Mouse (Mus musculus) forebrain, embryonic 15.5 days (tissue): Measurements from ENCODE around the gene Wipf2. TPM values are rescaled to one million over a fixed set of nuclear protein-coding genes. Genes with fewer than 3 reads are reported as not detected.

Experiments
- ATAC-seq: fragments of 200-750 bp; cut with Nextera tagmentation; replicated peaks from 2 replicates; pipeline ENCODE4 v1.8.0; 2017; ENCODE audit warnings: mild to moderate bottlenecking, moderate TSS enrichment, moderate library complexity
- H3K27ac ChIP-seq: fragments of 300-500 bp; sonication (generic); replicated peaks from 2 replicates; pipeline ENCODE4 v1.5.1; 2015; ENCODE audit warnings: mild to moderate bottlenecking, inconsistent platforms
- H3K27me3 ChIP-seq: fragments of 300-500 bp; sonication (generic); 2 replicates; pipeline ENCODE4 v1.6.1; 2015; ENCODE audit warnings: inconsistent platforms
- H3K36me3 ChIP-seq: fragments of 300-500 bp; sonication (generic); 2 replicates; pipeline ENCODE4 v1.6.1; 2015; ENCODE audit warnings: mild to moderate bottlenecking, inconsistent platforms
- H3K4me1 ChIP-seq: fragments of 300-500 bp; sonication (generic); 2 replicates; pipeline ENCODE4 v1.6.1; 2015; ENCODE audit warnings: inconsistent platforms
- H3K4me2 ChIP-seq: fragments of 300-500 bp; sonication (generic); replicated peaks from 2 replicates; pipeline ENCODE4 v1.6.1; 2015; ENCODE audit warnings: mild to moderate bottlenecking, inconsistent platforms
- H3K4me3 ChIP-seq: fragments of 300-500 bp; sonication (generic); 2 replicates; pipeline ENCODE4 v1.5.1; 2015; ENCODE audit warnings: mild to moderate bottlenecking, inconsistent platforms
- H3K9ac ChIP-seq: fragments of 300-500 bp; sonication (generic); replicated peaks from 2 replicates; pipeline ENCODE4 v1.6.1; 2015; ENCODE audit warnings: mild to moderate bottlenecking, inconsistent platforms
- H3K9me3 ChIP-seq: fragments of 300-500 bp; sonication (generic); 2 replicates; pipeline ENCODE4 v1.6.1; 2016; ENCODE audit warnings: inconsistent platforms
- WGBS: fragments of 180-500 bp; shearing (Covaris S2); methylation state at CpG from one replicate; pipeline ENCODE4 v1.1.7; 2015; ENCODE audit warnings: mixed read lengths; 5-methylcytosine and 5-hydroxymethylcytosine counted together
- polyA plus RNA-seq: library from polyadenylated mRNA; unstranded; fragments of >200 nt; fragmentation: Nextera tagmentation; extraction: Ambion mirVana; gene quantifications from 2 replicates; pipeline ENCODE4 v1.2.1, GENCODE M21; 2015

Wipf2 gene
- polyA plus RNA-seq, 1 experiment from 2014 or later: 4.4 TPM

GRCm38 (mm10) chr11:98863751-98864429 lies 452 bp downstream of the Wipf2 start:
- peak overlapping the region; percentile 73 for H3K4me3 ChIP-seq
- H3K36me3 ChIP-seq: peaks cover 3% of the 10 kb centered on the region; the same call in 1 of the 2 replicates
- peaks cover 14% of the 10 kb centered on the region for H3K4me1 ChIP-seq
- peak; percentile 75 for ATAC-seq
- H3K9me3 ChIP-seq: no peaks in the 10 kb centered on the region
- peak overlapping the region; percentile 72 for H3K4me2 ChIP-seq
- WGBS: under 1% methylated on average over 35 of the region's 39 CpGs
- H3K27me3 ChIP-seq: no peaks in the 10 kb centered on the region
- H3K27ac ChIP-seq: peak overlapping the region; percentile 96
- H3K9ac ChIP-seq: peak overlapping the region; percentile 69

- ATAC-seq: no peak
- WGBS: 45% methylated on average over 12 of the region's 12 CpGs
- Histone ChIP-seq H3K9ac (no peak overlapping the region), H3K4me2 (no peak overlapping the region), H3K4me1 (peaks cover 23% of the 10 kb centered on the region), H3K36me3 (peaks cover 12% of the 10 kb centered on the region), H3K9me3 (no peaks in the 10 kb centered on the region), H3K4me3 (no peak overlapping the region), H3K27me3 (no peaks in the 10 kb centered on the region), H3K27ac (no peak overlapping the region)
Measured at GRCm38 (mm10) chr11:98867293-98867692, 3.9 kb downstream of the Wipf2 start.

GRCm38 (mm10) chr11:98869906-98870305 lies 6.5 kb downstream of the Wipf2 start:
- 95% methylated on average over 8 of the region's 8 CpGs for WGBS
- Histone ChIP-seq H3K9ac (no peak overlapping the region), H3K4me1 (peaks cover 12% of the 10 kb centered on the region), H3K4me3 (no peak overlapping the region), H3K27me3 (no peaks in the 10 kb centered on the region), H3K4me2 (no peak overlapping the region), H3K36me3 (peaks cover 16% of the 10 kb centered on the region), H3K9me3 (no peaks in the 10 kb centered on the region), H3K27ac (no peak overlapping the region)
- ATAC-seq: no peak

GRCm38 (mm10) chr11:98870791-98871190 lies 7.4 kb downstream of the Wipf2 start:
- Histone ChIP-seq H3K4me2 (no peak overlapping the region), H3K4me3 (no peak overlapping the region), H3K27me3 (no peaks in the 10 kb centered on the region), H3K4me1 (peaks cover 11% of the 10 kb centered on the region), H3K9ac (no peak overlapping the region), H3K9me3 (no peaks in the 10 kb centered on the region), H3K36me3 (peaks cover 16% of the 10 kb centered on the region), H3K27ac (no peak overlapping the region)
- no peak for ATAC-seq
- WGBS: 76% methylated on average over 5 of the region's 5 CpGs

DNA sequence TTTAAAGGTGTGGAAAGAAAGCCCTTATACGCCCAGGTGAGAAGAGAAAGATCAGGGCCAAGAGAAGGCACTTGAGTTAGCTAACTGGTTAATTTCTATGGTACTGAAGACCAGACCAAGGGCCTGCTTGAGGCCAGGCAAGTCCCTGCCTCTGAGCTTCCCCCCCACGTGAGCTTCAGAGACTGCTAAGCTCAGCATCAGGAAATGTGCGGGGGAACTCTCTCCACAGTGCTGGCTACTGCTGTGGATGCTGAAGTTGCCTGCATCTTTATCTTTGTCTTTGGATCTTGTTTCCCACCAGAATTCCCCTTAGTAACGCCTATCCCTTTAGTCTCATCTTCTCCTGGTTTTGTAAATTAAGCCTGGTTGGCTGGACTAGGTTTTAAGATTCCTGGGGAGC lies 8.0 kb downstream of the Wipf2 start:
- ATAC-seq: no peak
- peaks cover 16% of the 10 kb centered on the region for H3K36me3 ChIP-seq
- H3K27me3 ChIP-seq: no peaks in the 10 kb centered on the region
- H3K4me3 ChIP-seq: no peak overlapping the region
- H3K27ac ChIP-seq: peak overlapping the region; percentile 43; the same call in 1 of the 2 replicates
- no peak overlapping the region for H3K4me2 ChIP-seq
- no peak overlapping the region for H3K9ac ChIP-seq
- H3K4me1 ChIP-seq: peaks cover 11% of the 10 kb centered on the region
- WGBS: 69% methylated on average over 4 of the region's 4 CpGs
- no peaks in the 10 kb centered on the region for H3K9me3 ChIP-seq

DNA sequence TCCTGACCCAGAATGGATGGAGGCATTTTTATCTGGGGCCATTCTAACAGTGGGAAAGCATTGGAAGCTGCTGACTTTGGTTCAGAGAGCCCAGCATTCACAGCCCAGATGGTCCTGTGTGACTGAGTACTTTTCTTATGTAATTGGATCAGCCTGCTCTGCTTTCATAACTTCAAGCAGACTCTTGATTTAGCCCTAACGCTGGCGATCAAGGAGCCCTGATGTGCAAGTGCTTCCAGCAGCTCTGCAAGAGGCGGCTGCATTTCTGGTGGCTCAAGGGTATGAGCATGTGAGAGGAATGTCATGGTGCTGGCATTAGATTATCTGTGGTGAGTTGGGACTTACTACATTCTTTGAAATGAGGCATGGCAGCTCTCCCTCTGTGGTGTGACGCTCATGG lies 8.6 kb downstream of the Wipf2 start:
- Histone ChIP-seq H3K9ac (no peak overlapping the region), H3K9me3 (no peaks in the 10 kb centered on the region), H3K27me3 (no peaks in the 10 kb centered on the region), H3K36me3 (peaks cover 16% of the 10 kb centered on the region), H3K4me3 (no peak overlapping the region), H3K4me1 (peaks cover 11% of the 10 kb centered on the region), H3K4me2 (no peak overlapping the region), H3K27ac (peak overlapping the region; percentile 43)
- 49% methylated on average over 4 of the region's 4 CpGs for WGBS
- no peak for ATAC-seq

GRCm38 (mm10) chr11:98873900-98874299 lies 10.5 kb downstream of the Wipf2 start:
- H3K9ac ChIP-seq: no peak overlapping the region
- 94% methylated on average over 9 of the region's 9 CpGs for WGBS
- H3K27ac ChIP-seq: no peak overlapping the region
- H3K4me2 ChIP-seq: no peak overlapping the region
- ATAC-seq: no peak
- H3K4me1 ChIP-seq: peaks cover 11% of the 10 kb centered on the region
- no peak overlapping the region for H3K4me3 ChIP-seq
- peaks cover 13% of the 10 kb centered on the region; the same call in 1 of the 2 replicates for H3K36me3 ChIP-seq
- no peaks in the 10 kb centered on the region for H3K27me3 ChIP-seq
- H3K9me3 ChIP-seq: no peaks in the 10 kb centered on the region

GRCm38 (mm10) chr11:98877001-98877400 lies 13.6 kb downstream of the Wipf2 start:
- Histone ChIP-seq H3K4me3 (no peak overlapping the region), H3K27ac (no peak overlapping the region), H3K9me3 (no peaks in the 10 kb centered on the region), H3K27me3 (no peaks in the 10 kb centered on the region), H3K4me2 (no peak overlapping the region), H3K4me1 (peaks cover 4% of the 10 kb centered on the region), H3K36me3 (peaks cover 6% of the 10 kb centered on the region; the same call in 1 of the 2 replicates), H3K9ac (no peak overlapping the region)
- 75% methylated on average over 9 of the region's 9 CpGs for WGBS
- ATAC-seq: no peak

GRCm38 (mm10) chr11:98887703-98888102 lies 24.3 kb downstream of the Wipf2 start:
- H3K4me3 ChIP-seq: no peak overlapping the region
- no peaks in the 10 kb centered on the region for H3K4me1 ChIP-seq
- peaks cover 66% of the 10 kb centered on the region for H3K36me3 ChIP-seq
- H3K9me3 ChIP-seq: no peaks in the 10 kb centered on the region
- H3K27me3 ChIP-seq: no peaks in the 10 kb centered on the region
- ATAC-seq: no peak
- 99% methylated on average over 3 of the region's 3 CpGs for WGBS
- no peak overlapping the region for H3K27ac ChIP-seq
- no peak overlapping the region for H3K4me2 ChIP-seq
- H3K9ac ChIP-seq: no peak overlapping the region

DNA sequence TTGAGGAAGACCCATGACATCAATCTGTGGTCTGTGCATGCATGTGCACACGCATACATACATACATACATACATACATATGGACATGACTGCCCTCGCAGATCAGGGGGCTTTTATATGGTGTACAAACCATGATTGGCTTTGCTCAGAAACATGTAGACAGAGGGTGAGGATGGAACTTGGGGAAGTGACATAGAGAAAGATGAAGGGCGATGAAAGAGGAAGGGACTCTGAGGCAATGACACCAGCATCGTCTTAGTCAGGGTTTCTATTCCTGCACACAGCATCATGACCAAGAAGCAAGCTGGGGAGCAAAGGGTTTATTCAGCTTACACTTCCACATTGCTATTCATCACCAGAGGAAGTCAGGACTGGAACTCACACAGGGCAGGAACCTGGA lies 25.6 kb downstream of the Wipf2 start:
- H3K27ac ChIP-seq: no peak overlapping the region
- H3K4me3 ChIP-seq: no peak overlapping the region
- H3K27me3 ChIP-seq: no peaks in the 10 kb centered on the region
- H3K4me1 ChIP-seq: no peaks in the 10 kb centered on the region
- H3K4me2 ChIP-seq: no peak overlapping the region
- no peak overlapping the region for H3K9ac ChIP-seq
- ATAC-seq: no peak
- 97% methylated on average over 4 of the region's 4 CpGs for WGBS
- peaks cover 80% of the 10 kb centered on the region for H3K36me3 ChIP-seq
- no peaks in the 10 kb centered on the region for H3K9me3 ChIP-seq

DNA sequence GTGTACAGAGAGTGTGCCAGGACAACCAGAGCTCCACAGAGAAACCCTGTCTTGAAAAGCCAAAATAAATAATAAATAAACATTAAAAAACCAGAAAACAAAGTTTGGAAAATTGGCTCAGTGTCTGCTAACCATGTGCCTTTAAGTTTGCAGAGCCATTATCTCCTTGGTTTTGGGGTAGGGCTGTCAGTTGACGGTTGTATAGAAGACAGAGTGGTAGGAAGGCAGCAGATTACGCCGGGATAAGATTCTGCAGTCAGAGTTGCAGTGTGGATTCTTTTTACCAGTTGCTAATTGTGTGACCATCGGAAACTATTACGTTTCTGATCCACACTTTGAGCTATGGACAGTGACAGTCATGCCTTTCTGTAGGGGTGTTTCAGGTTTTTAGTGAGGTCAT lies 26.5 kb downstream of the Wipf2 start:
- no peak overlapping the region for H3K27ac ChIP-seq
- no peaks in the 10 kb centered on the region for H3K9me3 ChIP-seq
- H3K4me2 ChIP-seq: no peak overlapping the region
- WGBS: 91% methylated on average over 5 of the region's 5 CpGs
- no peak for ATAC-seq
- H3K9ac ChIP-seq: no peak overlapping the region
- H3K4me1 ChIP-seq: no peaks in the 10 kb centered on the region
- H3K36me3 ChIP-seq: peaks cover 84% of the 10 kb centered on the region
- no peaks in the 10 kb centered on the region for H3K27me3 ChIP-seq
- H3K4me3 ChIP-seq: no peak overlapping the region

DNA sequence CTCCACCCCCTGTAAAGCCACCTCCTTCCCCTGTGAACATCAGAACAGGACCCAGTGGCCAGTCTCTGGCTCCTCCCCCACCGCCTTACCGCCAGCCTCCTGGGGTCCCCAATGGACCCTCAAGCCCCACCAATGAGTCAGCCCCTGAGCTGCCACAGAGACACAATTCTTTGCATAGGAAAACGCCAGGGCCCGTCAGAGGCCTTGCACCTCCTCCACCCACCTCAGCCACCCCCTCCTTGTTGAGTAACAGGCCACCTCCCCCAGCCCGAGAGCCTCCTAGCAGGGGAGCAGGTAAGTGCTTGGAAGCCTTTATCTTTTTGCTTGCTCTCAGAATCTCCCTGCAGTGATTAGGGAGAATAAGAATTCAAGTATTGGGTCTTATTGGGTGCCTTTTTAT lies 29.0 kb downstream of the Wipf2 start:
- no peaks in the 10 kb centered on the region for H3K27me3 ChIP-seq
- peaks cover 78% of the 10 kb centered on the region for H3K36me3 ChIP-seq
- ATAC-seq: no peak

More for the DNA sequence above, 29.0 kb downstream of the Wipf2 start:
- H3K4me1 ChIP-seq: no peaks in the 10 kb centered on the region
- H3K9me3 ChIP-seq: no peaks in the 10 kb centered on the region
- H3K4me3 ChIP-seq: no peak overlapping the region
- WGBS: 29% methylated on average over 5 of the region's 5 CpGs
- no peak overlapping the region for H3K27ac ChIP-seq
- H3K4me2 ChIP-seq: no peak overlapping the region
- no peak overlapping the region for H3K9ac ChIP-seq
